Mouse (Mus musculus) thymus, adult 2 months (tissue): ENCODE data around the gene Xndc1. TPM values are rescaled to one million over a fixed set of nuclear protein-coding genes. Genes with fewer than 3 reads are reported as not detected.
"Not testable (repeated sequence)": the region's sequence is repeated elsewhere in the genome, so short reads cannot be mapped to it uniquely, and the experiment has no call there.

ENCODE experiments used
- DNase-seq: peaks from one replicate; pipeline ENCODE4 v3.0.0; 2021
- H3K27ac ChIP-seq: fragments of 200-500 bp; 2 replicates; pipeline ENCODE4 v1.5.1; 2012; ENCODE audit warnings: low read length, control low read depth; ENCODE audit not compliant: control insufficient read depth, insufficient read depth
- H3K27me3 ChIP-seq: fragments of 200-500 bp; 2 replicates; pipeline ENCODE4 v1.6.1; 2012; ENCODE audit warnings: mild to moderate bottlenecking, low read length, moderate library complexity, mixed read lengths; ENCODE audit not compliant: control insufficient read depth, insufficient read depth
- H3K36me3 ChIP-seq: fragments of 200-500 bp; 2 replicates; pipeline ENCODE4 v1.6.1; 2012; ENCODE audit warnings: mild to moderate bottlenecking, low read length, moderate library complexity; ENCODE audit not compliant: control insufficient read depth, insufficient read depth
- H3K4me1 ChIP-seq: fragments of 200-500 bp; replicated peaks from 2 replicates; pipeline ENCODE4 v1.6.1; 2012; ENCODE audit warnings: low read length; ENCODE audit not compliant: control insufficient read depth, insufficient read depth
- H3K4me3 ChIP-seq: fragments of 200-500 bp; 2 replicates; pipeline ENCODE4 v1.5.1; 2012; ENCODE audit warnings: mild to moderate bottlenecking, low read length, control low read depth, moderate library complexity; ENCODE audit not compliant: control insufficient read depth, insufficient read depth
- CTCF ChIP-seq: fragments of 200-500 bp; IDR thresholded peaks from 2 replicates; pipeline ENCODE4 v1.5.1; 2012; ENCODE audit warnings: mild to moderate bottlenecking, control low read depth, low read length, moderate library complexity, borderline replicate concordance; ENCODE audit not compliant: control insufficient read depth, poor library complexity, insufficient read depth; ENCODE audit errors: extremely low read depth
- POLR2A ChIP-seq: fragments of 200-500 bp; IDR thresholded peaks from 2 replicates; pipeline ENCODE4 v1.6.1; 2012; ENCODE audit warnings: mild to moderate bottlenecking, low read length, control low read depth, moderate library complexity; ENCODE audit not compliant: control insufficient read depth, poor library complexity, insufficient read depth; ENCODE audit errors: extremely low read depth
- WGBS: fragments of 180-500 bp; shearing (Covaris S2); methylation state at CpG from one replicate; pipeline ENCODE4 v1.1.7; 2018; 5-methylcytosine and 5-hydroxymethylcytosine counted together
- polyA plus RNA-seq: library from polyadenylated mRNA; depleted of rRNA; stranded (reverse); fragments of >200 nt; gene quantifications from 2 replicates; pipeline ENCODE4 v1.2.3, GENCODE M21; 2012; rRNA removed

The Xndc1 gene
- polyA plus RNA-seq: 47.7 and 54.3 TPM in 2 replicates

DNA sequence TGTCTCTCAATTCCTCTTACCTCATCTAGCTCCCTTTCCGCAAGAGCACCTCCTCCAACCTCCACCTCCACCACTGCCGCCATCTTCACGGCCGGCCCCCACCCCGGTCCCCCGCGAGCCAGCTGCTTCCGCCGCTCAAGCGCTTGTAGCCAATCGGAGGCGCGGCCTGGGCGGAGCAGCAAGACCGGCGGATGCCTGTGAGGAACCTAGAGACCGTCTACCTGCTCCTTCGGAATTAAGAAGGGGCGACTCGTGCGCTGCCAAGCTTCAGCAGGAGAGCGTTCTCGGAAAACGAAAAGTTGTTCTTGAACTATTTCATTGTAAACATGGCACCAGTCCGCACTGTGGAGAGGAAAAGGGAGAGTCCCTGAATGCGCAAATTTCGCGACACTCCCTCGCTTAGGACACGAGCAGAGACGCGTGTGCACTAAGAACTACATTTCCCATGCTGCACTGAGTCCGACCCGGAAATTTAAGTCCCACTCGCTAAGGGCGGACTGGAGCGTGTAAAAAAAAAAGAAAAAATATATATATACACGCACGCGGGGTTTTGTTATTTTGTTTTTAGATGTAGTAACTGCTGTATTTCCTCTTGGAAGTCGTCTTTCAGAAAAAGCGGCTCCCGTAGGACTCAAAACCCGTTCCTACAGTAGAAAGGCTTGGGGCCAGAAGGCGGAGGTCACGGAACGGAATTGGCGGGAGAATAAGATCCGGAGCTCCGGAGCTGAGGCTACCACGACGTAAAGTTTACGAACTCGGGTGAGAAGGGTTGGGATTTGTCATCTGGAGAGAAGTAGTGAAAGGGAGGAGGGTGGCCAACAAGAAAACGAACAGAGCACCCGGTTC is at the start of gene Xndc1, which contains the start of the genes Rnf121 and Xntrpc:
Xndc1 (plus strand) TSS at position 466 of the 846 bp plus-strand sequence.
Rnf121 (minus strand) TSS at position 424 of the 846 bp plus-strand sequence.
Xntrpc (plus strand) TSS at position 668 of the 846 bp plus-strand sequence.
- peaks cover 4% of the 10 kb centered on the region for H3K4me1 ChIP-seq
- TF ChIP-seq CTCF (no peak), POLR2A (peak; percentile 73)

DNA sequence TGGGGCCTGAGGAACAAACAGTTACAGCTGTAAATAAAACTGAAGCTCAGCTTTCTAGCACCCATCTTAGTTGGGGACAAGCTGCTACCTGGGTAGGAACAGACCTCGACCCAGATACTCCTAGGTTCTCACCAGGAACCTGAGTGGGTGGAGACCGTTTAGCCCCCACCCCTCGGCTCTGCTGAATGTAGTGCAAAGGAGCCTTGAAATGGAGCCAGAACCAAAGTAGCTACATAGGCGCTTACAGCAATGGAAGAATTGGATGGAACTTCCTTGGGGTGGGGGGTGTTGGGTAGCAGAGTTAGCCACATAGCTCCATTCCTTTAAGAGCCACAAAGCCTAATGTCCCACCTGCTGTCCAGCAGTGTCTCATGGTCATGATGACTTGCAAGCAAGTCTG is 48.4 kb upstream of the Xndc1 start:
- Histone ChIP-seq H3K36me3 (peaks cover 53% of the 10 kb centered on the region), H3K4me3 (no peak overlapping the region)
- WGBS: 74% methylated on average over 4 of the region's 4 CpGs

More for the DNA sequence above, at the start of gene Xndc1, which contains the start of the genes Rnf121 and Xntrpc:
- peak; percentile 92 for DNase-seq
- under 1% methylated on average over 56 of the region's 56 CpGs for WGBS
- H3K36me3 ChIP-seq: no peaks in the 10 kb centered on the region
- no peaks in the 10 kb centered on the region for H3K27me3 ChIP-seq
- H3K4me3 ChIP-seq: peak within 1 kb of the TSS; percentile 92
- peak within 1 kb of the TSS; percentile 53; the same call in 1 of the 2 replicates for H3K27ac ChIP-seq

DNA sequence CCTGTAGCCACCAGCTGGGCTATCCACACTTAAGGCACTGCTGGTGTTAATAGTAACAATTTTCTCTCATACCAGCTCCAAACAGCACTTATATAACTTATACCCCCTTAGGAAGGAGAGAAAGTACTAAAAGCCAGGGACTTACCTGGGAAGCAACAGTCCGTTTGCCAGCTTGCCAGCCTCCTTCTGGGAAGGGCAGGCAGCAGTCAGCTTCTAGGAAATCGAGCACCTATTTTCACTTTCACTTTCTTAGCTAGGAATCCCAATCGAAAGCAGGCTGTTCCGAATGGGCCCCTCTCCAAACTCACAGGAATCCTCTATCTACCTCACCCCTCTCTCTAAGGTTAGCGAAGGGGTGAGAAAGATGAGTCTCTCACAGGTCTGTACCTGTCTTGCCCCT is 47.9 kb upstream of the Xndc1 start:
- DNase-seq: no peak
- H3K36me3 ChIP-seq: peaks cover 53% of the 10 kb centered on the region
- 31% methylated on average over 5 of the region's 5 CpGs for WGBS
- no peaks in the 10 kb centered on the region for H3K27me3 ChIP-seq
- H3K4me1 ChIP-seq: no peaks in the 10 kb centered on the region
- 0 out of 2 replicates have a peak overlapping the region, but pooled peaks have one; percentile 6 for H3K4me3 ChIP-seq
- TF ChIP-seq CTCF: no peak
- TF ChIP-seq POLR2A: no peak
- H3K27ac ChIP-seq: peak overlapping the region; percentile 14

More for the DNA sequence above, 48.4 kb upstream of the Xndc1 start:
- peak overlapping the region; percentile 14; the same call in 1 of the 2 replicates for H3K27ac ChIP-seq
- H3K4me1 ChIP-seq: no peaks in the 10 kb centered on the region
- TF ChIP-seq CTCF: no peak
- no peak for TF ChIP-seq POLR2A
- no peak for DNase-seq
- no peaks in the 10 kb centered on the region for H3K27me3 ChIP-seq

DNA sequence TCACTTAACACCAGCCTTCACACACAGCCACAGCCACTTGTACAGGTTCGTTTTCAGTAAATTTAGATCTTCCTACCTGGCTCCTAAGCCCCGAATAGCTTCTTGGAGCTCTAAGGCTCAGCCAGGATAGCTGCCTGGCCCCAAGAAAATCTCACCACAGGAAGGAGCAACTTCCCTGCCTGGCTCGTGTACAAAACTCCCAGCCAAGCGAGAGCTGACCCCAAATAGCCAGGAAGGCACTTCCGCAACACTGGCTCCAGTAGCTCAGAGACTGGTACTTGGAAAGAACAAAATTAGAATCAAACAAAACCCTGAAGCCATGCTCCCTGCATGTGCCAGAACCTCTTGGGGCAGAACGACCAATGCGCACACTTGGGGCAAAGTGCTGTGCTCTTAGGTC is 47.3 kb upstream of the Xndc1 start:
- TF ChIP-seq CTCF (no peak), POLR2A (no peak)
- 85% methylated on average over 7 of the region's 7 CpGs for WGBS
- Histone ChIP-seq H3K4me3 (no peak overlapping the region), H3K4me1 (no peaks in the 10 kb centered on the region), H3K36me3 (peaks cover 47% of the 10 kb centered on the region), H3K27ac (peak overlapping the region; percentile 4; the same call in 1 of the 2 replicates), H3K27me3 (no peaks in the 10 kb centered on the region)
- DNase-seq: no peak

DNA sequence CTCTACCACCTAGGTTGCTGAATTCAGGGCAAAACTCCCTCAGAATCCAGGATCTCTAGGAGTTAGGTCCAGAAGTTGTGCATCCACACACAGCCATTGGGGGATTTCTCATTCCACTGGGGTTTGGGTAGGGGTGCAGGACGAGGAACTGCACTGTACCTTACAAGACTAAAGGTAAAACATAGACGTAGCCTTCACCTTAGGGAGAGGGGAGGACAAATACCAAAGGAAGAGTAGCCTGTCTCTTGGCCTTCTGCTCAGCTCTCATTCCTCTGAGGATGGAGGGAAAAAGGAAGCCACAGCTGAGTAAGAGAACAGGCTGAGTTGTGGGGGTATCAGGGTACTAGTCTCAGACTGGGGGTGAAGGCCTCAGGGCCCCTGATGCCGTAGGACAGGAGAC is 46.7 kb upstream of the Xndc1 start, which contains the start of gene Il18bp:
Il18bp (minus strand) TSS at position 101 of the 400 bp plus-strand sequence.
- DNase-seq: no peak
- peak within 1 kb of the TSS; percentile 4; the same call in 1 of the 2 replicates for H3K27ac ChIP-seq
- TF ChIP-seq CTCF (no peak), POLR2A (no peak)
- H3K4me3 ChIP-seq: no peak within 1 kb of the TSS
- peaks cover 41% of the 10 kb centered on the region for H3K36me3 ChIP-seq
- WGBS: 95% methylated on average over 3 of the region's 3 CpGs
- H3K27me3 ChIP-seq: no peaks in the 10 kb centered on the region
- H3K4me1 ChIP-seq: no peaks in the 10 kb centered on the region

DNA sequence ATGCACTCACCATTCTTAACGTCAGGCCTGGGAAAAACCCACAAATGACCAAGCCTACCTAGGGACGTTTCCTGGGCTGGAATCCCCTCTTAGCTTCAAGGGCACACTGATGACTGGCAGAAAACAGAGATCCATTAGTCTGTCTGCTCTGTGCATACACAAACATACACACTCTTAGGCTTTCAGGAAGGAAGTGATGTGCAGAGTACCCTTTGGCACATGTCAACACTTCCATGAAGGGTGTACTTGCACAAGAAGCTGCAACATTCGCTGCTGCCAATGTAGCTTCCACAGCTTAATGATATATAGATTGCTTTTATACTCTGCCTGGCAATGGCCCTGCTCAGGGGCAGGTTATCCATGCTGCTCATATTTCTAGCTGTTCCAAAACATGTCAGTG is 45.9 kb upstream of the Xndc1 start:
- 72% methylated on average over 3 of the region's 3 CpGs for WGBS
- Histone ChIP-seq H3K27me3 (no peaks in the 10 kb centered on the region), H3K4me1 (no peaks in the 10 kb centered on the region), H3K36me3 (peaks cover 37% of the 10 kb centered on the region), H3K4me3 (no peak overlapping the region), H3K27ac (no peak overlapping the region; the same call in 1 of the 2 replicates)
- DNase-seq: no peak
- TF ChIP-seq POLR2A (no peak), CTCF (no peak)

DNA sequence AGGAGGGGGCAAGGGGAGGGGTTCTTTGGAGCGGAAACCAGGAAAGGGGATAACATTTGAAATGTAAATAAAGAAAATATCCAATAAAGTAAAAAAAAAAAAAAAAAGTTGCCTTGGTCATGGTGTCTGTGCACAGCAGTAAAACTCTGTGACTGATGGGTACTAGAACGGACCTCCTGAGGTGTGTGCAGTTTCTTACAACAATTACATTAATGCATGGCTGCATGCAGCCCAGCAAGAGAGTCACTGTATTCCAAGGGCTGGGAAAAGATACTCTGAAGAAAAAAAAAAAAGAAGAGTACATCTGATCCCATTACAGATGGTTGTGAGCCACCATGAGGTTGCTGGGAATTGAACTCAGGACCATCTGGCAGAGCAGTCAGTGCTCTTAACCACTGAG is 44.4 kb upstream of the Xndc1 start:
- H3K27ac ChIP-seq, DNase-seq, H3K4me3 ChIP-seq, H3K4me1 ChIP-seq, H3K27me3 ChIP-seq: not testable (repeated sequence)
- 100% methylated on average over 2 of the region's 2 CpGs for WGBS
- H3K36me3 ChIP-seq: peaks cover 27% of the 10 kb centered on the region
